Mouse (Mus musculus): ENCODE measurements around the gene Gdf11.

DNA sequence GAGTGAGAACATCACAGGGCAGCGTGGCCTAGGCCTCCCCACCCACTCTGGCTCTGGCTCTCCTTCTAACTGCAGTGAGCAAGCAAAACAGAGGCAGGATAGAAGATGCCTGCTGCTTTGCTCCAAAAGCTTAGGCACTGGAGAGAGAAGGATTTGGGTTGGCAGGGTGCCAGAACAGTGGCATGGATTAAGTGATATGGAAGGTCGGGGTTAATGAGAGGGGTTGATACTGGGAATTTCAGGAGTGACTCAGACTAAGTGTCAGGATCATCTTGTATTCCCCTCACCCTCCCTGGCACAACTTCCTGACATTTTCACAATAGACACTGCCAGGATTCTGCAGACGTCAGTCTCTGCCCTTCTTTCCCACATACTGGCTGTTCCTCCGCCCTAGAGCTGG, 36.8 kb upstream of the Gdf11 start:
- no peak for TF ChIP-seq CTCF (IDR thresholded peaks at IDR 0.05)
- TF ChIP-seq POLR2A (IDR thresholded peaks at IDR 0.05; ENCODE audit: insufficient read depth, low read depth, low read length), result no peak

Data from heart, adult 2 months (tissue).